Mouse (Mus musculus): Measurements from ENCODE around the gene 6820408C15Rik.
A peak's percentile ranks its signal among the peaks of the same experiment; 100 is the strongest.

DNA sequence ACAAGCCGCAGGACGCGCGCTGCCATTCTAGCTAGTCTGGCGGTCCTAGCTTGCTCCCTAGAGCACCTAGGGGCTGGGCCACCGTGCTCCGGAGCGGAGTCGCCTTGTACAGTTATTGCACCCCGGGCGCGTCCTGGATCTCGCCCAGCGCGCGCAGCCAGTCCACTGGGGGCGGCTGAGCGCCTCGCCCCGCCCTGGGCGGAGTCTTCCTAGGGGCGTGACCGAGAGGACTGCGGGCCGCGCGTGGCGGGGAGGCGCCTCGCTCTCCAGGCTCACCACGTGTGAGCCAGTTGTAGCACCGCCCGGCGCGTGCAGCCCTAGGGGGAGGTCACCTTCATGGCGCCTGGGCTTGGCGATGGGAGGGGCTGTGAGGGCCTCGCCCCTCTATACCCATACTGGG, 16.7 kb upstream of the 6820408C15Rik start:
- TF ChIP-seq CTCF (IDR thresholded peaks at IDR 0.05; ENCODE audit: low read depth) (peak; percentile 13; the same call in 1 of the 2 replicates), EP300 (IDR thresholded peaks at IDR 0.05; ENCODE audit: low read depth) (peak; percentile 66)
